In the genomic region with DNA sequence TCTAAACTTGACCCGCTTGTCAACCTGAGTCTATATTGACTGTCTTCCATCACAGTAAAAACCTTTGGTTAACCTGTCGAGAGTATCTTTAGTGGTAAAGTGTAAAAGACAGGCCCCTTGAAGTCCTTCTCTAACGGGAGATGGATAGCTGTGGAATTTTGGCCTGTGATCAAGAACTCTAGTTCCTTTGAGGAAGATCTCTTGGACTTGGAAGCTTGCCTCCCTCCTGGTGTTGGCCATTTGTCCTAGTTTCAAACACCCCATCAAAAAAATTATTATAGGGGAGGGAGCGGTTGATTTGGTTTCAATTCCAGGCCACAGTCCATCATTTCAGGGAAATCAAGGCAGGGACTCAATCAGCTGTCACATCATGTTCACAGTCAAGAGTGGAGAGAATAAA, we compare ENCODE assay signal across 17 mouse cellular contexts. TPM values are rescaled to one million over a fixed set of nuclear protein-coding genes. Genes with fewer than 3 reads are reported as not detected.
DNase-seq lines count a peak whose midpoint lies in the region; ATAC-seq and TF ChIP-seq lines count a peak whose summit lies in the region.
"Had no signal": no experiment of that assay in that cellular context is flagged by ENCODE, and none has a peak within 500 bp of the region (broad histone marks: within the 10 kb centered on the region; RNA-seq: fewer than 3 reads in every experiment).

No protein-coding gene starts in this region.

- no peaks in the 10 kb centered on the region for H3K36me3 ChIP-seq in lung, embryonic 14.5 days (ENCODE audit: insufficient read depth)
- no peaks in the 10 kb centered on the region for H3K36me3 ChIP-seq in hindbrain, embryonic 14.5 days (replicated peaks; ENCODE audit: control insufficient read depth, insufficient read depth)
- no peaks in the 10 kb centered on the region for H3K36me3 ChIP-seq in hindbrain, embryonic 11.5 days (ENCODE audit: control insufficient read depth, insufficient read depth, low read length)
- H3K36me3 ChIP-seq: embryonic facial prominence, embryonic 12.5 days; forebrain, embryonic 15.5 days; heart, embryonic 13.5 days; hindbrain, embryonic 12.5 days had no signal

- H3K27me3 ChIP-seq in lung, embryonic 14.5 days (ENCODE audit: insufficient read depth, low read length) = no peaks in the 10 kb centered on the region
- H3K27me3 ChIP-seq in hindbrain, embryonic 14.5 days (ENCODE audit: control insufficient read depth, insufficient read depth, low read length) = no peaks in the 10 kb centered on the region
- no peaks in the 10 kb centered on the region for H3K27me3 ChIP-seq in hindbrain, embryonic 11.5 days (ENCODE audit: control insufficient read depth, insufficient read depth, low read length)
- H3K27me3 ChIP-seq: embryonic facial prominence, embryonic 12.5 days; forebrain, embryonic 15.5 days; heart, embryonic 13.5 days; hindbrain, embryonic 12.5 days had no signal

- no peaks in the 10 kb centered on the region for H3K9me3 ChIP-seq in lung, embryonic 14.5 days (ENCODE audit: low read depth, low read length)
- no peaks in the 10 kb centered on the region for H3K9me3 ChIP-seq in hindbrain, embryonic 14.5 days (ENCODE audit: control insufficient read depth, low read length)
- no peaks in the 10 kb centered on the region for H3K9me3 ChIP-seq in hindbrain, embryonic 11.5 days (ENCODE audit: control insufficient read depth, low read length)
- H3K9me3 ChIP-seq: embryonic facial prominence, embryonic 12.5 days; forebrain, embryonic 15.5 days; heart, embryonic 13.5 days; hindbrain, embryonic 12.5 days had no signal

- TF ChIP-seq POLR2A in lung, adult 2 months (IDR thresholded peaks at IDR 0.05; ENCODE audit: borderline replicate concordance, extremely low read depth, low read depth, low read length) = no peak

- H3K4me3 ChIP-seq in lung, embryonic 14.5 days (ENCODE audit: low read depth, low read length) = no peak overlapping the region
- H3K4me3 ChIP-seq in lung, adult 2 months (replicated peaks; ENCODE audit: extremely low read depth, low read depth, low read length) = no peak overlapping the region
- H3K4me3 ChIP-seq in hindbrain, embryonic 14.5 days (replicated peaks; ENCODE audit: low read length) = no peak overlapping the region
- no peak overlapping the region for H3K4me3 ChIP-seq in hindbrain, embryonic 11.5 days (ENCODE audit: low read depth, low read length)
- H3K4me3 ChIP-seq: embryonic facial prominence, embryonic 12.5 days; forebrain, embryonic 15.5 days; heart, embryonic 13.5 days; hindbrain, embryonic 12.5 days had no signal

- H3K4me1 ChIP-seq in lung, embryonic 14.5 days (ENCODE audit: insufficient read depth) = peaks cover 11% of the 10 kb centered on the region; the same call in 1 of the 2 replicates
- H3K4me1 ChIP-seq in lung, adult 2 months (ENCODE audit: control insufficient read depth, insufficient read depth, low read length) = no peaks in the 10 kb centered on the region
- H3K4me1 ChIP-seq in hindbrain, embryonic 14.5 days (replicated peaks; ENCODE audit: control insufficient read depth, insufficient read depth, low read length) = no peaks in the 10 kb centered on the region
- H3K4me1 ChIP-seq in hindbrain, embryonic 11.5 days (replicated peaks; ENCODE audit: control insufficient read depth, insufficient read depth, low read length) = no peaks in the 10 kb centered on the region
- H3K4me1 ChIP-seq: embryonic facial prominence, embryonic 12.5 days; forebrain, embryonic 15.5 days; hindbrain, embryonic 12.5 days had no signal

- ATAC-seq in lung, embryonic 14.5 days (ENCODE audit: insufficient read depth) = no peak
- no peak for ATAC-seq in hindbrain, embryonic 14.5 days (ENCODE audit: low FRiP score)
- ATAC-seq in hindbrain, embryonic 11.5 days (ENCODE audit: low FRiP score) = no peak
- ATAC-seq: forebrain, embryonic 15.5 days; hindbrain, postnatal 0 days had no signal

- H3K9ac ChIP-seq in lung, embryonic 14.5 days = no peak overlapping the region
- no peak overlapping the region for H3K9ac ChIP-seq in hindbrain, embryonic 14.5 days
- H3K9ac ChIP-seq in hindbrain, embryonic 11.5 days (ENCODE audit: low read depth, low read length) = no peak overlapping the region
- H3K9ac ChIP-seq: embryonic facial prominence, embryonic 12.5 days; forebrain, embryonic 15.5 days; heart, embryonic 13.5 days; hindbrain, embryonic 12.5 days had no signal

- H3K4me2 ChIP-seq in lung, embryonic 14.5 days = no peak overlapping the region
- H3K4me2 ChIP-seq in hindbrain, embryonic 14.5 days (replicated peaks) = no peak overlapping the region
- no peak overlapping the region for H3K4me2 ChIP-seq in hindbrain, embryonic 11.5 days (replicated peaks; ENCODE audit: low read depth, low read length)
- H3K4me2 ChIP-seq: embryonic facial prominence, embryonic 12.5 days; forebrain, embryonic 15.5 days; heart, embryonic 13.5 days; hindbrain, embryonic 12.5 days had no signal

- H3K27ac ChIP-seq in lung, embryonic 14.5 days (ENCODE audit: low read depth) = no peak overlapping the region
- no peak overlapping the region for H3K27ac ChIP-seq in hindbrain, embryonic 14.5 days
- no peak overlapping the region for H3K27ac ChIP-seq in hindbrain, embryonic 11.5 days (ENCODE audit: low read depth, low read length)
- H3K27ac ChIP-seq: embryonic facial prominence, embryonic 12.5 days; forebrain, embryonic 15.5 days; heart, embryonic 13.5 days; hindbrain, embryonic 12.5 days; hindbrain, postnatal 0 days had no signal

- no peak for TF ChIP-seq CTCF in lung, embryonic 14.5 days (IDR thresholded peaks at IDR 0.05; ENCODE audit: low read depth)
- TF ChIP-seq CTCF in lung, adult 2 months (IDR thresholded peaks at IDR 0.05; ENCODE audit: insufficient read depth, low read length) = no peak

- WGBS in lung, embryonic 14.5 days = 33% methylated on average over 4 of the region's 4 CpGs
- 59% methylated on average over 4 of the region's 4 CpGs for WGBS in lung, adult 2 months
- WGBS in hindbrain, embryonic 14.5 days = 91% methylated on average over 4 of the region's 4 CpGs
- 90% methylated on average over 4 of the region's 4 CpGs for WGBS in hindbrain, embryonic 11.5 days

- DNase-seq in cerebellum, adult 8-10 months = peak; percentile 19
- no peak for DNase-seq in cerebellum, adult 11 months
- peak; percentile 86 for DNase-seq in lung, embryonic 14.5 days
- no peak for DNase-seq in lung, adult 2 months
- DNase-seq in cerebellum, postnatal 14 days = peak; percentile 44 to 57
- DNase-seq in lung, postnatal 25 days (ENCODE audit: low spot score) = peak; percentile 8
- no peak for DNase-seq in hindbrain, embryonic 14.5 days (ENCODE audit: low spot score)
- DNase-seq in hindbrain, embryonic 11.5 days (ENCODE audit: low spot score) = no peak
- DNase-seq: adrenal gland, postnatal 10 days; gastrocnemius, postnatal 36 days; heart, adult 11 months; heart, postnatal 36 days had no signal

RNA-seq across cellular contexts. Expression of a gene that starts 57.5 kb away (rescaled TPM):
- 0.07 and 0.11 TPM in 2 replicates for polyA plus RNA-seq in lung, embryonic 14.5 days (2014; fragmentation: Nextera tagmentation; extraction: Ambion mirVana)
- 0.17 and 2.6 TPM in 2 replicates for polyA plus RNA-seq in lung, adult 2 months (2012; rRNA removed)
- 3.0 and 4.0 TPM in 2 replicates for polyA plus RNA-seq in hindbrain, embryonic 14.5 days (2014; fragmentation: Nextera tagmentation; extraction: Ambion mirVana)
- 0.69 and 0.73 TPM in 2 replicates for polyA plus RNA-seq in hindbrain, embryonic 11.5 days (2014; fragmentation: Nextera tagmentation; extraction: Ambion mirVana)

Comparison
In these comparisons a context has a peak if more than half of its experiments do, and no peak if none do; other contexts are left out.
1. DNase-seq: peak in cerebellum, adult 8-10 months (single experiment), lung, embryonic 14.5 days (single experiment), cerebellum, postnatal 14 days (2 of 2) and lung, postnatal 25 days (single experiment); none in cerebellum, adult 11 months (single experiment), lung, adult 2 months (single experiment), hindbrain, embryonic 14.5 days (single experiment) and hindbrain, embryonic 11.5 days (single experiment).